Mouse (Mus musculus): Measurements from ENCODE around the gene Lcn5. TPM values are rescaled to one million over a fixed set of nuclear protein-coding genes. Genes with fewer than 3 reads are reported as not detected.

Gene Lcn5
- polyA plus RNA-seq (2014; fragmentation: Illumina TruSeq; extraction: RNeasy Lipid Tissue Mini Kit (QIAGEN cat#74804)): not detected

DNA sequence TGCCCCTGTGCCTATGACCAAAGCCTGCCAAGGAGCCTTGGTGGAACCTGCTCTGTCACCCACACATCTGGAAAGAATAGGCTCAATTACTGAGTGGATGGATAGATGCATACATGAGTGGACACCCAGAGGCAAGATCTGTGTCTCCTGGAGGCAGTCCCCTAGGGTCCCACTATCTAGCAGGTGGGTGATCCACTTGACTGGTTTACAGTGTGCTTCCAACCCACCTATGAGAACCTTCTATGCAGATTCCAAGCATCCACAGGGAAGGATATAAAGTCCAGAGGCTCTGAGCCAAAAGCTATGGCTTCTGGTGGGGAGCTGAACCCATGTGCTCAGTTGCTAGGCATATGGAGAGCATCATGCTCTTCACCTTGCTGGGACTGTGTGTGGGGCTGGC is at the start of gene Lcn5:
Gene Lcn5, plus strand, starts transcription at position 301 of the 400 bp plus-strand sequence.

GRCm38 (mm10) chr2:25617578-25617977 is 40.2 kb upstream of the Lcn5 start, which contains the start of gene Ccdc183:
Gene Ccdc183, minus strand, starts transcription at chr2:25617678.

DNA sequence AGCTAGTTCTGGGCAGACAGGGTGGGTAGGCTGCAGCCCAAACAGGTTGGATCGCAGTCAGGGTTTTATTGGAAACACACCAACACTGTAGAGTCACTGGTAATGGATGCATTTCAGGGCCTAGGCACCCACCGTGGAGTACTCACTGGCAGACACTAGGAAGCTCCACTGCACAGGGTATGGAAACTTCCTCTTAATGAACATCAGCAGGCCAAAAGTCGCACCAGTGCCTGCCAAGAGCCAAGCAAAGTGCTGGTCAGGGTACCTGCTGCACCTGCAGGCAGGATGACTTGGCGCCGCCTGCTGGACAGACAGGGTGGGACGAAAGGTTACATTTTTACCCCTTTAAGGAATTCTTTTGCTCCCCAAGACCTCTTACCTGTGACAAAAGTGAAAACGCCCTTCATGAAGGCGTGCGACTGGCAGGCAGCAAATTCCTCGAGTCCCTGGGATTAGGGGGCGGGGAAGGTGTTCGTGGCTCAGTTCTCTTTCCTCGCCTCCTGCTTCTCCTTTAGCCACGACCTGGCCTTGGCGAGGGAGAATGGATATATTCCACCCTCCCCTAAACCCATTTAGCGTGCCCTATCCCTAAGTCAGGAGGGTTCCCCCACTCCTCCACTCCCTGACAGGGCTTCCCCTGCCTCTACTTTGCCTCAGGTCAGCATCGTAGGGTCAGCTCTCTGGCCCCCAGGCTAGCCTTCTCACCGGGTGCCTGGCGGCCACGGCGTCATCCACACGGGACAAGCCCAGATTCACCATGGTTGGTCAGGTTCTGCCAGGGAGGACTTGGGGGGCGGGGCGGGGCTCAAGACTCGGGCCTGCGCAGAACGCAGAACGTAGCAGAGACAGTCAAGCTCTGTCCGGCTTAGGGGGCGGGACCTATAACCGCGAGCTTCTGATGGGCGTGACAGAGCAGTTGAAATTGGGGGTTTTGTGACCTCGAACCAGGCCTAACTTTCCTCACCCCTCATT is 36.2 kb upstream of the Lcn5 start, which contains the start of gene Tmem141:
Gene Tmem141, minus strand, starts transcription at position 777 of the 972 bp plus-strand sequence.

DNA sequence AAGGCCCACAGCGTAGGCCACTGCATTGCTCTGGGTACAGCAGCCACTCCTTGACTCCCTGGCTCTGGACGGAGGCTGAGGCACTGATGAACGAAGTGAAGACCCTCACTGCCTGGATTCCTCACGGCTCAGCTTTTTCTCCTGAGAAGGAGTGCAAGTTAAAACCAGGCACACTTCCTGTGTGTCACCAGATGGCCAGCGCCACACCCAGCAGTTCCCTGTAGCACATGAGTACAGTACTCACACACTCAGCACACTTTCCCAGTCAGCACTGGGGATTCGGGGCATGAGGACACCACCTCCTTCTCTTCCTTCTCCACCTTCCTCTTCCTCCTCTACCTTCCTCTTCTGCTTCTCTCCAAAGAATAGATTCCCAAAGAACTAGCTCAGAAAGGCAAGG is 29.9 kb upstream of the Lcn5 start, which contains the start of gene Fcna:
Gene Fcna, minus strand, starts transcription at position 220 of the 400 bp plus-strand sequence.

DNA sequence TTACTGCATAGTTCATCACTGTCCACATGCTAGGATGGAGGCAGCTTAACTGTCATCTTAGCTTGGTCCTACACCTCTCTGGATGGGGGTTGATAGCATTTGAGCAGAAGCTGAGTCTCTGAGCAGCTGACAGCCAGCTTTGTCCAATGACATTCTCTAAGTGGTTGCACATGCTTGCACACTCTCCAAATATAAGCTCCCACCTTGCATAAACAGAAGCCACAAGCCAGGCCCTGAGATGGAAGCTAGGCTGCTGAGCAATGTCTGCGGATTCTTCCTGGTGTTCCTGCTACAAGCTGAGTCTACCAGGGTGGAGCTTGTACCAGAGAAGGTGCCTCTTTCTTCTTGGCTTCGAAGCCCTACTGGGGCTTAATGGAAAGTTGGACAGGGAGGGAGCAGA is 4.8 kb upstream of the Lcn5 start, which contains the start of gene Lcn8:
Gene Lcn8, plus strand, starts transcription at position 219 of the 400 bp plus-strand sequence.

DNA sequence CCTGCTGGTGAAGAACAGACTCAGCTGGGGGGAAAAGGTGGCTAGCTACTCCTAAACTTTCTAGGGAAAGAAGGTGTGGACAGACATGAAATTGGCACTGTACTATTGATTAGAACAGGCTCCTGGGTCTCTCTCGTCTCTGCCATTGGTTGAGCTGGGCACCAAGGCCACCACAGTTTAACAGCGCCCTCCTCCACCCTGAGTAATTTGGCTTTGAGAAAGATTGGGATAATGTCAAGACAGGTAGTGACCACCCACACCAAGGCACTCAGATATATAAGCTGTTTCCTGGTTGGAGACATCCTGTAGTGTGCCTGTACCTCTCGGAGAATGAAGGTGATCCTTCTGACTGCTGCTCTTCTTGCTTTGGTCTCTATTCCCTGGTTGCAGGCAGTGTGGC is 18.7 kb downstream of the Lcn5 start, which contains the start of gene Lcn6:
Gene Lcn6, plus strand, starts transcription at position 301 of the 400 bp plus-strand sequence.

DNA sequence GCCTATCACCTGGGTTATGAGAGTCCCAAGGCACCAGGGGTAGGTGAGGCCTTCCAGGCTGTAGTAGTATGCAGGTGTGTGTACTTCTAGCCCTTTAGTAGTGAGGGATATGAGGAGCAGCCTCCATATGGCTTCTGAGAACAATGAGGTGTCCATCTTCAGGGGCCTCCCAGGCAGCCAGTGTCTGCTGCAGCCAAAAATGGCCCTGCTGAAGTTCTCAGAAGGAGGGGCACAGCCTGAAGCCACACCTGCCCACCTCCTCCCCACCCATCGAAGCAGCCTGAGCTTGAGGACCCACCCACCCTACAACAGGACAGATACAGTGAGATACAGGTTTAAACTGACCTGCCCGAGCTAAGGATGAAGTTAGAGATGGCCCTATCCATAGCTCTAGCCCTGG is 24.7 kb downstream of the Lcn5 start, which contains the start of gene Lcn10:
Gene Lcn10, plus strand, starts transcription at position 301 of the 400 bp plus-strand sequence.

GRCm38 (mm10) chr2:25699743-25700142 is 42.0 kb downstream of the Lcn5 start, which contains the start of gene Obp2a:
Gene Obp2a, plus strand, starts transcription at chr2:25700043.

GRCm38 (mm10) chr2:25706643-25707481 is 49.1 kb downstream of the Lcn5 start, which contains the start of gene Bmyc:
Gene Bmyc, plus strand, starts transcription at chr2:25706739.

Other genes with a start within 250 kb of the Lcn5 start
- not detected for gene Fut7, start 234.7 kb upstream of the Lcn5 start, polyA plus RNA-seq (2014; fragmentation: Illumina TruSeq; extraction: RNeasy Lipid Tissue Mini Kit (QIAGEN cat#74804))
- 0.77 TPM for gene Abca2, start 229.2 kb upstream of the Lcn5 start, polyA plus RNA-seq (2014; fragmentation: Illumina TruSeq; extraction: RNeasy Lipid Tissue Mini Kit (QIAGEN cat#74804))
- not detected for gene Clic3, start 201.1 kb upstream of the Lcn5 start, polyA plus RNA-seq (2014; fragmentation: Illumina TruSeq; extraction: RNeasy Lipid Tissue Mini Kit (QIAGEN cat#74804))
- gene Paxx, start 196.9 kb upstream of the Lcn5 start, polyA plus RNA-seq (2014; fragmentation: Illumina TruSeq; extraction: RNeasy Lipid Tissue Mini Kit (QIAGEN cat#74804)): 2.4 TPM
- not detected for gene Ptgds, start 187.9 kb upstream of the Lcn5 start, polyA plus RNA-seq (2014; fragmentation: Illumina TruSeq; extraction: RNeasy Lipid Tissue Mini Kit (QIAGEN cat#74804))
- not detected for gene Lcn12, start 164.0 kb upstream of the Lcn5 start, polyA plus RNA-seq (2014; fragmentation: Illumina TruSeq; extraction: RNeasy Lipid Tissue Mini Kit (QIAGEN cat#74804))
- 0.37 TPM for gene Fbxw5, start 157.2 kb upstream of the Lcn5 start, polyA plus RNA-seq (2014; fragmentation: Illumina TruSeq; extraction: RNeasy Lipid Tissue Mini Kit (QIAGEN cat#74804))
- gene C8g, start 156.2 kb upstream of the Lcn5 start, polyA plus RNA-seq (2014; fragmentation: Illumina TruSeq; extraction: RNeasy Lipid Tissue Mini Kit (QIAGEN cat#74804)): not detected
- 0.66 TPM for gene Traf2, start 111.0 kb upstream of the Lcn5 start, polyA plus RNA-seq (2014; fragmentation: Illumina TruSeq; extraction: RNeasy Lipid Tissue Mini Kit (QIAGEN cat#74804))
- gene Edf1, start 100.1 kb upstream of the Lcn5 start, polyA plus RNA-seq (2014; fragmentation: Illumina TruSeq; extraction: RNeasy Lipid Tissue Mini Kit (QIAGEN cat#74804)): 2.4 TPM
- gene Mamdc4, start 83.1 kb upstream of the Lcn5 start, polyA plus RNA-seq (2014; fragmentation: Illumina TruSeq; extraction: RNeasy Lipid Tissue Mini Kit (QIAGEN cat#74804)): not detected
- 1.1 TPM for gene Phpt1, start 82.7 kb upstream of the Lcn5 start, polyA plus RNA-seq (2014; fragmentation: Illumina TruSeq; extraction: RNeasy Lipid Tissue Mini Kit (QIAGEN cat#74804))
- gene Ajm1, start 76.2 kb upstream of the Lcn5 start, polyA plus RNA-seq (2014; fragmentation: Illumina TruSeq; extraction: RNeasy Lipid Tissue Mini Kit (QIAGEN cat#74804)): not detected
- 65.4 TPM for gene Rabl6, start 49.4 kb upstream of the Lcn5 start, polyA plus RNA-seq (2014; fragmentation: Illumina TruSeq; extraction: RNeasy Lipid Tissue Mini Kit (QIAGEN cat#74804))
- gene Ccdc183, start 40.3 kb upstream of the Lcn5 start, polyA plus RNA-seq (2014; fragmentation: Illumina TruSeq; extraction: RNeasy Lipid Tissue Mini Kit (QIAGEN cat#74804)): not detected
- 1.2 TPM for gene Tmem141, start 35.9 kb upstream of the Lcn5 start, polyA plus RNA-seq (2014; fragmentation: Illumina TruSeq; extraction: RNeasy Lipid Tissue Mini Kit (QIAGEN cat#74804))
- gene Fcna, start 29.9 kb upstream of the Lcn5 start, polyA plus RNA-seq (2014; fragmentation: Illumina TruSeq; extraction: RNeasy Lipid Tissue Mini Kit (QIAGEN cat#74804)): 0.66 TPM
- not detected for gene Lcn8, start 4.8 kb upstream of the Lcn5 start, polyA plus RNA-seq (2014; fragmentation: Illumina TruSeq; extraction: RNeasy Lipid Tissue Mini Kit (QIAGEN cat#74804))
- not detected for gene Lcn6, start 18.8 kb downstream of the Lcn5 start, polyA plus RNA-seq (2014; fragmentation: Illumina TruSeq; extraction: RNeasy Lipid Tissue Mini Kit (QIAGEN cat#74804))
- not detected for gene Lcn10, start 24.8 kb downstream of the Lcn5 start, polyA plus RNA-seq (2014; fragmentation: Illumina TruSeq; extraction: RNeasy Lipid Tissue Mini Kit (QIAGEN cat#74804))
- not detected for gene Obp2a, start 42.1 kb downstream of the Lcn5 start, polyA plus RNA-seq (2014; fragmentation: Illumina TruSeq; extraction: RNeasy Lipid Tissue Mini Kit (QIAGEN cat#74804))
- 17.9 TPM for gene Bmyc, start 48.8 kb downstream of the Lcn5 start, polyA plus RNA-seq (2014; fragmentation: Illumina TruSeq; extraction: RNeasy Lipid Tissue Mini Kit (QIAGEN cat#74804))
- gene Obp2b, start 79.1 kb downstream of the Lcn5 start, polyA plus RNA-seq (2014; fragmentation: Illumina TruSeq; extraction: RNeasy Lipid Tissue Mini Kit (QIAGEN cat#74804)): not detected
- gene Lcn3, start 107.6 kb downstream of the Lcn5 start, polyA plus RNA-seq (2014; fragmentation: Illumina TruSeq; extraction: RNeasy Lipid Tissue Mini Kit (QIAGEN cat#74804)): not detected
- gene Lcn11, start 119.1 kb downstream of the Lcn5 start, polyA plus RNA-seq (2014; fragmentation: Illumina TruSeq; extraction: RNeasy Lipid Tissue Mini Kit (QIAGEN cat#74804)): not detected
- gene Gm13539, start 124.3 kb downstream of the Lcn5 start, polyA plus RNA-seq (2014; fragmentation: Illumina TruSeq; extraction: RNeasy Lipid Tissue Mini Kit (QIAGEN cat#74804)): not detected
- gene Glt6d1, start 157.9 kb downstream of the Lcn5 start, polyA plus RNA-seq (2014; fragmentation: Illumina TruSeq; extraction: RNeasy Lipid Tissue Mini Kit (QIAGEN cat#74804)): not detected
- gene Lcn9, start 165.2 kb downstream of the Lcn5 start, polyA plus RNA-seq (2014; fragmentation: Illumina TruSeq; extraction: RNeasy Lipid Tissue Mini Kit (QIAGEN cat#74804)): not detected
- gene Sohlh1, start 189.3 kb downstream of the Lcn5 start, polyA plus RNA-seq (2014; fragmentation: Illumina TruSeq; extraction: RNeasy Lipid Tissue Mini Kit (QIAGEN cat#74804)): not detected
- 0.60 TPM for gene Kcnt1, start 205.8 kb downstream of the Lcn5 start, polyA plus RNA-seq (2014; fragmentation: Illumina TruSeq; extraction: RNeasy Lipid Tissue Mini Kit (QIAGEN cat#74804))